Mouse (Mus musculus): ENCODE data around the gene Grk5. TPM values are rescaled to one million over a fixed set of nuclear protein-coding genes. Genes with fewer than 3 reads are reported as not detected.

The Grk5 gene
- total RNA-seq, 2 experiments from 2014 or later, result 23.8 to 29.2 TPM

- intact Hi-C loops (cut with DNase I), result no loop called here
- DNase-seq, result peak; percentile 74 to 82
Observed at GRCm38 (mm10) chr19:61140342-61141206, 251.0 kb downstream of the Grk5 start, which contains the start of gene Zfp950. Gene Zfp950, minus strand, starts transcription at chr19:61140840.

- DNase-seq, result no peak
- intact Hi-C loops (cut with DNase I), result no loop called here
Observed at GRCm38 (mm10) chr19:61141299-61141698, 251.8 kb downstream of the Grk5 start.

Other genes starting within 250 kb of the Grk5 start
- gene Nanos1, start 133.8 kb upstream of the Grk5 start, total RNA-seq (2021), result under 1 TPM; 0.29 to 0.41 TPM
- 100 to 1,000 TPM; 103 to 108 TPM for gene Eif3a, start 99.1 kb upstream of the Grk5 start, total RNA-seq (2021)
- gene Fam45a, start 78.2 kb upstream of the Grk5 start, total RNA-seq (2021), result 10 to 100 TPM; 15.4 to 16.9 TPM
- gene Sfxn4, start 28.3 kb upstream of the Grk5 start, total RNA-seq (2021), result 1 to 10 TPM; 5.7 to 5.8 TPM
- gene Prdx3, start 15.2 kb upstream of the Grk5 start, total RNA-seq (2021), result 100 to 1,000 TPM; 306 to 307 TPM

Measured in heart, postnatal 14 days (tissue).